23 mouse cellular contexts compared by ENCODE assay signal in genomic region chr17:3487211-3487610, GRCm38 (mm10). TPM values are rescaled to one million over a fixed set of nuclear protein-coding genes. Genes with fewer than 3 reads are reported as not detected.
A peak's percentile ranks its signal among the peaks of the same experiment; 100 is the strongest.
DNase-seq lines count a peak whose midpoint lies in the region; ATAC-seq and TF ChIP-seq lines count a peak whose summit lies in the region.
"Had no signal": no experiment of that assay in that cellular context is flagged by ENCODE, and none has a peak within 500 bp of the region (broad histone marks: within the 10 kb centered on the region; RNA-seq: fewer than 3 reads in every experiment).

No protein-coding gene starts in this region.

- no peak overlapping the region for H3K27ac ChIP-seq in forebrain, postnatal 0 days (ENCODE audit: low read depth, low read length)
- H3K27ac ChIP-seq in forebrain, embryonic 12.5 days: no peak overlapping the region
- H3K27ac ChIP-seq in liver, adult 2 months (replicated peaks; ENCODE audit: insufficient read depth, low read depth, low read length): peak overlapping the region; percentile 86
- H3K27ac ChIP-seq in liver, postnatal 0 days (ENCODE audit: low read depth): no peak overlapping the region
- H3K27ac ChIP-seq in midbrain, embryonic 11.5 days (ENCODE audit: low read depth, low read length): no peak overlapping the region
- no peak overlapping the region for H3K27ac ChIP-seq in midbrain, embryonic 15.5 days
- H3K27ac ChIP-seq in olfactory bulb, adult 2 months (ENCODE audit: insufficient read depth, low read depth, low read length): peak overlapping the region; percentile 76
- no peak overlapping the region for H3K27ac ChIP-seq in kidney, embryonic 16.5 days (ENCODE audit: low read length)

- no peak for DNase-seq in forebrain, postnatal 0 days
- DNase-seq in liver, adult 2 months (ENCODE audit: extremely low read depth, low read depth, low spot score): peak; percentile 63
- no peak for DNase-seq in liver, postnatal 0 days
- peak; percentile 61 for DNase-seq in midbrain, embryonic 11.5 days (ENCODE audit: low spot score, missing footprints)
- DNase-seq: adrenal gland, adult 8-10 months; adrenal gland, postnatal 10 days; adrenal gland, postnatal 14 days; adrenal gland, postnatal 25 days; adrenal gland, postnatal 36 days; B cell, adult 2 months; cerebellum, adult 11 months; cerebellum, adult 11-12 months had no signal

- H3K36me3 ChIP-seq in forebrain, postnatal 0 days (ENCODE audit: insufficient read depth): peaks cover 7% of the 10 kb centered on the region; the same call in 1 of the 2 replicates
- H3K36me3 ChIP-seq in forebrain, embryonic 12.5 days (replicated peaks): no peaks in the 10 kb centered on the region
- H3K36me3 ChIP-seq in liver, adult 2 months (ENCODE audit: control insufficient read depth, insufficient read depth, low read length): no peaks in the 10 kb centered on the region
- no peaks in the 10 kb centered on the region for H3K36me3 ChIP-seq in liver, postnatal 0 days (replicated peaks; ENCODE audit: insufficient read depth, low read length)
- no peaks in the 10 kb centered on the region for H3K36me3 ChIP-seq in midbrain, embryonic 11.5 days (ENCODE audit: control insufficient read depth, insufficient read depth, low read length)
- H3K36me3 ChIP-seq in midbrain, embryonic 15.5 days (replicated peaks): no peaks in the 10 kb centered on the region
- H3K36me3 ChIP-seq in kidney, embryonic 16.5 days (ENCODE audit: insufficient read depth, low read length): no peaks in the 10 kb centered on the region
- H3K36me3 ChIP-seq: G1E had no signal

- 89% methylated on average over 4 of the region's 4 CpGs for WGBS in forebrain, postnatal 0 days
- 91% methylated on average over 4 of the region's 4 CpGs for WGBS in forebrain, embryonic 12.5 days
- 36% methylated on average over 4 of the region's 4 CpGs for WGBS in liver, adult 2 months
- 80% methylated on average over 4 of the region's 4 CpGs for WGBS in liver, postnatal 0 days (ENCODE audit: insufficient replicate concordance)
- WGBS in midbrain, embryonic 11.5 days: 92% methylated on average over 4 of the region's 4 CpGs
- WGBS in midbrain, embryonic 15.5 days: 92% methylated on average over 4 of the region's 4 CpGs
- WGBS in olfactory bulb, adult 2 months: 58% methylated on average over 4 of the region's 4 CpGs
- WGBS in kidney, embryonic 16.5 days: 94% methylated on average over 4 of the region's 4 CpGs

- no peak for TF ChIP-seq CTCF in forebrain, postnatal 0 days (IDR thresholded peaks at IDR 0.05; ENCODE audit: low read depth)
- no peak for TF ChIP-seq CTCF in liver, adult 2 months (IDR thresholded peaks at IDR 0.05; ENCODE audit: low read depth, low read length)
- TF ChIP-seq CTCF in liver, postnatal 0 days (IDR thresholded peaks at IDR 0.05; ENCODE audit: low read depth): no peak
- no peak for TF ChIP-seq CTCF in olfactory bulb, adult 2 months (IDR thresholded peaks at IDR 0.05; ENCODE audit: insufficient read depth, low read depth, low read length)

- H3K9ac ChIP-seq in forebrain, postnatal 0 days: no peak overlapping the region
- H3K9ac ChIP-seq in forebrain, embryonic 12.5 days: no peak overlapping the region
- no peak overlapping the region for H3K9ac ChIP-seq in liver, adult 2 months (ENCODE audit: low read depth, low read length)
- H3K9ac ChIP-seq in liver, postnatal 0 days (replicated peaks): no peak overlapping the region
- H3K9ac ChIP-seq in midbrain, embryonic 11.5 days (ENCODE audit: low read length): no peak overlapping the region
- no peak overlapping the region for H3K9ac ChIP-seq in midbrain, embryonic 15.5 days
- H3K9ac ChIP-seq in kidney, embryonic 16.5 days (replicated peaks; ENCODE audit: low read length): no peak overlapping the region

- H3K27me3 ChIP-seq in forebrain, postnatal 0 days (ENCODE audit: insufficient read depth, low read length): no peaks in the 10 kb centered on the region
- no peaks in the 10 kb centered on the region for H3K27me3 ChIP-seq in forebrain, embryonic 12.5 days
- H3K27me3 ChIP-seq in liver, adult 2 months (ENCODE audit: control insufficient read depth, insufficient read depth, low read length): no peaks in the 10 kb centered on the region
- H3K27me3 ChIP-seq in liver, postnatal 0 days (ENCODE audit: insufficient read depth, low read length): no peaks in the 10 kb centered on the region
- no peaks in the 10 kb centered on the region for H3K27me3 ChIP-seq in midbrain, embryonic 11.5 days (ENCODE audit: control insufficient read depth, insufficient read depth, low read length)
- H3K27me3 ChIP-seq in midbrain, embryonic 15.5 days (replicated peaks): no peaks in the 10 kb centered on the region
- no peaks in the 10 kb centered on the region for H3K27me3 ChIP-seq in kidney, embryonic 16.5 days (ENCODE audit: insufficient read depth, low read length)
- H3K27me3 ChIP-seq: CH12.LX, Patski had no signal

- no peaks in the 10 kb centered on the region for H3K79me2 ChIP-seq in liver, adult 2 months (ENCODE audit: control insufficient read depth, insufficient read depth, low read length)

- H3K4me2 ChIP-seq in forebrain, postnatal 0 days (ENCODE audit: low read depth): peak overlapping the region; percentile 6; the same call in 1 of the 2 replicates
- no peak overlapping the region for H3K4me2 ChIP-seq in forebrain, embryonic 12.5 days
- no peak overlapping the region for H3K4me2 ChIP-seq in liver, postnatal 0 days (ENCODE audit: low read depth, low read length)
- no peak overlapping the region for H3K4me2 ChIP-seq in midbrain, embryonic 11.5 days
- no peak overlapping the region for H3K4me2 ChIP-seq in midbrain, embryonic 15.5 days
- H3K4me2 ChIP-seq in kidney, embryonic 16.5 days (replicated peaks; ENCODE audit: low read depth, low read length): no peak overlapping the region

- no peak for TF ChIP-seq EP300 in liver, postnatal 0 days (IDR thresholded peaks at IDR 0.05; ENCODE audit: low read depth)

- no peak for ATAC-seq in forebrain, postnatal 0 days
- ATAC-seq in forebrain, embryonic 12.5 days (ENCODE audit: low FRiP score): no peak
- no peak for ATAC-seq in liver, postnatal 0 days
- ATAC-seq in midbrain, embryonic 11.5 days (ENCODE audit: low FRiP score): no peak
- ATAC-seq in midbrain, embryonic 15.5 days (replicated peaks): no peak
- no peak for ATAC-seq in kidney, embryonic 16.5 days (ENCODE audit: low FRiP score, low TSS enrichment)
- ATAC-seq: activated CD4-positive, CD25-positive, alpha-beta regulatory T cell, adult 4 months; CD4-positive, CD25-positive, alpha-beta regulatory T cell, adult 4 months; Patski had no signal

- no peaks in the 10 kb centered on the region for H3K9me3 ChIP-seq in forebrain, postnatal 0 days (ENCODE audit: low read length)
- H3K9me3 ChIP-seq in forebrain, embryonic 12.5 days: no peaks in the 10 kb centered on the region
- H3K9me3 ChIP-seq in liver, postnatal 0 days (ENCODE audit: low read length): no peaks in the 10 kb centered on the region
- no peaks in the 10 kb centered on the region for H3K9me3 ChIP-seq in midbrain, embryonic 11.5 days (ENCODE audit: control insufficient read depth, low read length)
- H3K9me3 ChIP-seq in midbrain, embryonic 15.5 days: no peaks in the 10 kb centered on the region
- H3K9me3 ChIP-seq in kidney, embryonic 16.5 days (ENCODE audit: low read length): no peaks in the 10 kb centered on the region
- H3K9me3 ChIP-seq: G1E had no signal

- TF ChIP-seq POLR2A in liver, adult 2 months (IDR thresholded peaks at IDR 0.05; ENCODE audit: extremely low read depth, insufficient read depth, low read length): no peak
- TF ChIP-seq POLR2A in olfactory bulb, adult 2 months (IDR thresholded peaks at IDR 0.05; ENCODE audit: insufficient read depth, low read depth, low read length): no peak

- H3K4me3 ChIP-seq in forebrain, postnatal 0 days (ENCODE audit: low read depth, low read length): no peak overlapping the region
- no peak overlapping the region for H3K4me3 ChIP-seq in forebrain, embryonic 12.5 days (replicated peaks)
- H3K4me3 ChIP-seq in liver, adult 2 months (ENCODE audit: insufficient read depth, low read depth, low read length): no peak overlapping the region
- no peak overlapping the region for H3K4me3 ChIP-seq in liver, postnatal 0 days (ENCODE audit: low read depth, low read length)
- H3K4me3 ChIP-seq in midbrain, embryonic 11.5 days (ENCODE audit: low read depth, low read length): no peak overlapping the region
- H3K4me3 ChIP-seq in midbrain, embryonic 15.5 days: no peak overlapping the region
- H3K4me3 ChIP-seq in olfactory bulb, adult 2 months (ENCODE audit: insufficient read depth, low read depth, low read length): no peak overlapping the region; the same call in 1 of the 2 replicates
- H3K4me3 ChIP-seq in kidney, embryonic 16.5 days (ENCODE audit: low read length): no peak overlapping the region

- no peaks in the 10 kb centered on the region for H3K4me1 ChIP-seq in forebrain, postnatal 0 days (ENCODE audit: insufficient read depth)
- H3K4me1 ChIP-seq in forebrain, embryonic 12.5 days: peaks cover 4% of the 10 kb centered on the region; the same call in 1 of the 2 replicates
- peaks cover 8% of the 10 kb centered on the region for H3K4me1 ChIP-seq in liver, adult 2 months (ENCODE audit: control insufficient read depth, insufficient read depth, low read length)
- H3K4me1 ChIP-seq in liver, postnatal 0 days (ENCODE audit: insufficient read depth): peaks cover 4% of the 10 kb centered on the region
- H3K4me1 ChIP-seq in midbrain, embryonic 11.5 days (ENCODE audit: control insufficient read depth, insufficient read depth, low read length): no peaks in the 10 kb centered on the region
- H3K4me1 ChIP-seq in midbrain, embryonic 15.5 days: no peaks in the 10 kb centered on the region
- peaks cover 7% of the 10 kb centered on the region; the same call in 1 of the 2 replicates for H3K4me1 ChIP-seq in olfactory bulb, adult 2 months (ENCODE audit: control insufficient read depth, insufficient read depth, low read length)
- H3K4me1 ChIP-seq in kidney, embryonic 16.5 days (ENCODE audit: insufficient read depth, low read length): no peaks in the 10 kb centered on the region

RNA-seq across cellular contexts. Expression of gene Cldn20, which starts 45.1 kb away (rescaled TPM):
- 1.4 and 2.8 TPM in 2 replicates for total RNA-seq in forebrain, postnatal 0 days (2014; rRNA removed)
- polyA plus RNA-seq in forebrain, postnatal 0 days (2015; fragmentation: Nextera tagmentation; extraction: Ambion mirVana): 1.6 and 2.0 TPM in 2 replicates
- 0.32 TPM in 1 of 2 replicates, not detected in the other for polyA plus RNA-seq in forebrain, embryonic 12.5 days (2016; fragmentation: Nextera tagmentation; extraction: Ambion mirVana)
- total RNA-seq in liver, adult 2 months (2014; rRNA removed): 0.34 TPM in 1 of 2 replicates, not detected in the other
- 0.24 TPM in 1 of 2 replicates, not detected in the other for polyA plus RNA-seq in liver, adult 2 months (2012; rRNA removed)
- polyA plus RNA-seq in liver, postnatal 0 days (2015; fragmentation: Nextera tagmentation; extraction: Ambion mirVana): not detected in 2 replicates
- polyA plus RNA-seq in midbrain, embryonic 11.5 days (2014; fragmentation: Nextera tagmentation; extraction: Ambion mirVana): not detected in 2 replicates
- not detected in 2 replicates for polyA plus RNA-seq in midbrain, embryonic 15.5 days (2015; fragmentation: Nextera tagmentation; extraction: Ambion mirVana)
- polyA plus RNA-seq in olfactory bulb, adult 2 months (2012; ENCODE audit: insufficient read depth, insufficient read length, low replicate concordance, missing spikeins): not detected in 2 replicates
- polyA plus RNA-seq in kidney, embryonic 16.5 days (2015; fragmentation: Nextera tagmentation; extraction: Ambion mirVana): not detected in 2 replicates
- total RNA-seq: adrenal gland, adult 18-20 months; adrenal gland, postnatal 10 days; adrenal gland, postnatal 14 days; CH12.LX; G1E had no signal
- polyA plus RNA-seq: activated CD4-positive, CD25-positive, alpha-beta regulatory T cell, adult 4 months; adrenal gland, adult 2 months; CD4-positive, CD25-positive, alpha-beta regulatory T cell, adult 4 months; G1E had no signal

Comparison
In these comparisons a context has a peak if more than half of its experiments do, and no peak if none do; other contexts are left out.
1. DNase-seq: peak in liver, adult 2 months (single experiment) and midbrain, embryonic 11.5 days (single experiment); none in forebrain, postnatal 0 days (single experiment) and liver, postnatal 0 days (single experiment).
2. H3K27ac ChIP-seq: peak in liver, adult 2 months (single experiment) and olfactory bulb, adult 2 months (single experiment); none in forebrain, postnatal 0 days (single experiment), forebrain, embryonic 12.5 days (single experiment), liver, postnatal 0 days (single experiment), midbrain, embryonic 11.5 days (single experiment), midbrain, embryonic 15.5 days (single experiment) and kidney, embryonic 16.5 days (single experiment).